Mouse (Mus musculus): ENCODE measurements around the gene Mt2.

- no peak for TF ChIP-seq CTCF (IDR thresholded peaks at IDR 0.05; ENCODE audit: low read depth)
- TF ChIP-seq EP300 (optimal IDR thresholded peaks at IDR 0.05): no peak
These were observed 41.4 kb downstream of the Mt2 start for GRCm38 (mm10) chr8:94213819-94214218.
